Mouse (Mus musculus): ENCODE data around the gene Wee2. TPM values are rescaled to one million over a fixed set of nuclear protein-coding genes. Genes with fewer than 3 reads are reported as not detected.
A peak's percentile ranks its signal among the peaks of the same experiment; 100 is the strongest.

Wee2 gene
- total RNA-seq, 4 experiments from 2014 or later = 0.17 TPM; not detected in 3

- DNase-seq (ENCODE audit: low spot score in 2 of 2) = peak; percentile 65 to 79
Observed at GRCm38 (mm10) chr6:40435151-40436046, 3.5 kb upstream of the Wee2 start.

GRCm38 (mm10) chr6:40436047-40436483, 2.8 kb upstream of the Wee2 start, which contains the start of gene E330009J07Rik:
Gene E330009J07Rik (minus strand): TSS chr6:40436135.
- peak; percentile 76 to 77 for DNase-seq (ENCODE audit: low spot score in 2 of 2)

- DNase-seq (ENCODE audit: low spot score in 2 of 2) = no peak
Observed at GRCm38 (mm10) chr6:40439731-40440130, 843 bp downstream of the Wee2 start.

- DNase-seq (ENCODE audit: low spot score in 2 of 2) = no peak
Observed at GRCm38 (mm10) chr6:40441276-40441675, 2.4 kb downstream of the Wee2 start.

- no peak for DNase-seq (ENCODE audit: low spot score in 2 of 2)
Observed at GRCm38 (mm10) chr6:40441755-40442154, 2.9 kb downstream of the Wee2 start.

- no peak for DNase-seq (ENCODE audit: low spot score in 2 of 2)
Observed at GRCm38 (mm10) chr6:40443281-40443928, 4.5 kb downstream of the Wee2 start.

- DNase-seq (ENCODE audit: low spot score in 2 of 2) = no peak
Observed at GRCm38 (mm10) chr6:40448626-40449025, 9.7 kb downstream of the Wee2 start.

GRCm38 (mm10) chr6:40454436-40455041, 15.7 kb downstream of the Wee2 start:
- no peak for DNase-seq (ENCODE audit: low spot score in 2 of 2)

- DNase-seq (ENCODE audit: low spot score in 2 of 2) = no peak
Observed at GRCm38 (mm10) chr6:40465710-40466109, 26.8 kb downstream of the Wee2 start.

- DNase-seq (ENCODE audit: low spot score in 2 of 2) = peak; percentile 82 to 85
Observed at GRCm38 (mm10) chr6:40470916-40471719, 32.2 kb downstream of the Wee2 start, which contains the start of gene Ssbp1. Gene Ssbp1 (plus strand): TSS chr6:40471352.

GRCm38 (mm10) chr6:40471720-40472010, 32.8 kb downstream of the Wee2 start:
- no peak for DNase-seq (ENCODE audit: low spot score in 2 of 2)

- DNase-seq (ENCODE audit: low spot score in 2 of 2) = no peak
Observed at GRCm38 (mm10) chr6:40476132-40476531, 37.2 kb downstream of the Wee2 start.

GRCm38 (mm10) chr6:40479705-40480104, 40.8 kb downstream of the Wee2 start:
- no peak for DNase-seq (ENCODE audit: low spot score in 2 of 2)

GRCm38 (mm10) chr6:40482318-40482717, 43.4 kb downstream of the Wee2 start:
- DNase-seq (ENCODE audit: low spot score in 2 of 2) = peak in 1 of 2 experiments; percentile 8

- DNase-seq (ENCODE audit: low spot score in 2 of 2) = no peak
Observed at GRCm38 (mm10) chr6:40490933-40491332, 52.0 kb downstream of the Wee2 start, which contains the start of gene Tas2r137. Gene Tas2r137 (plus strand): TSS chr6:40491233.

- no peak for DNase-seq (ENCODE audit: low spot score in 2 of 2)
Observed at GRCm38 (mm10) chr6:40493229-40493628, 54.3 kb downstream of the Wee2 start, which contains the start of gene Tas2r108. Gene Tas2r108 (plus strand): TSS chr6:40493529.

Other genes with a start within 250 kb of the Wee2 start
- gene Agk, start 113.9 kb upstream of the Wee2 start, total RNA-seq (2022) = 10 to 100 TPM; 37.3 to 47.3 (median 40.7) TPM
- gene E330009J07Rik, start 3.0 kb upstream of the Wee2 start, total RNA-seq (2022) = 10 to 100 TPM; 52.2 to 62.2 (median 57.3) TPM
- gene Ssbp1, start 32.3 kb downstream of the Wee2 start, total RNA-seq (2022) = 10 to 100 TPM; 27.5 to 36.0 (median 29.2) TPM
- not detected for gene Tas2r137, start 52.1 kb downstream of the Wee2 start, total RNA-seq (2022)
- not detected for gene Tas2r108, start 54.4 kb downstream of the Wee2 start, total RNA-seq (2022)
- gene Prss37, start 80.4 kb downstream of the Wee2 start, total RNA-seq (2022) = not detected
- not detected for gene Olfr461, start 116.0 kb downstream of the Wee2 start, total RNA-seq (2022)
- gene Olfr460, start 130.4 kb downstream of the Wee2 start, total RNA-seq (2022) = not detected
- gene Clec5a, start 146.7 kb downstream of the Wee2 start, total RNA-seq (2022) = 1 to 10 TPM in 2 of 4 experiments, under 1 TPM in 2; 0.67 to 4.2 (median 2.0) TPM
- not detected for gene Tas2r138, start 174.2 kb downstream of the Wee2 start, total RNA-seq (2022)
- under 1 TPM in 1 of 4 experiments, not detected in 3; 0.39 TPM for gene Mgam, start 189.7 kb downstream of the Wee2 start, total RNA-seq (2022)

All from left cerebral cortex, adult 8-10 months (tissue).